Mouse (Mus musculus) lung, embryonic 14.5 days (tissue): ENCODE data around the gene Sptb. TPM values are rescaled to one million over a fixed set of nuclear protein-coding genes. Genes with fewer than 3 reads are reported as not detected.

Source experiments
- ATAC-seq: fragments of 200-750 bp; cut with Nextera tagmentation; 2 replicates; pipeline ENCODE4 v1.8.0; 2017; ENCODE audit warnings: mild to moderate bottlenecking, moderate TSS enrichment, moderate library complexity; ENCODE audit not compliant: insufficient read depth
- DNase-seq: peaks from one replicate; pipeline ENCODE4 v3.0.0-alpha.2; 2015
- H3K27ac ChIP-seq: fragments of 300-500 bp; sonication (generic); 2 replicates; pipeline ENCODE4 v1.5.1; 2014; ENCODE audit warnings: low read depth, mild to moderate bottlenecking, moderate library complexity
- H3K27me3 ChIP-seq: fragments of 300-500 bp; sonication (generic); 2 replicates; pipeline ENCODE4 v1.6.1; 2014; ENCODE audit warnings: low read length, control low read depth; ENCODE audit not compliant: insufficient read depth
- H3K36me3 ChIP-seq: fragments of 300-500 bp; sonication (generic); 2 replicates; pipeline ENCODE4 v1.6.1; 2014; ENCODE audit warnings: control low read depth; ENCODE audit not compliant: insufficient read depth
- H3K4me1 ChIP-seq: fragments of 300-500 bp; sonication (generic); 2 replicates; pipeline ENCODE4 v1.6.1; 2014; ENCODE audit warnings: antibody characterized with exemption, control low read depth; ENCODE audit not compliant: insufficient read depth
- H3K4me2 ChIP-seq: fragments of 300-500 bp; sonication (generic); 2 replicates; pipeline ENCODE4 v1.6.1; 2014; ENCODE audit warnings: mild to moderate bottlenecking
- H3K4me3 ChIP-seq: fragments of 300-500 bp; sonication (generic); 2 replicates; pipeline ENCODE4 v1.5.1; 2014; ENCODE audit warnings: low read depth, low read length
- H3K9ac ChIP-seq: fragments of 300-500 bp; sonication (generic); 2 replicates; pipeline ENCODE4 v1.6.1; 2014
- H3K9me3 ChIP-seq: fragments of 300-500 bp; sonication (generic); 2 replicates; pipeline ENCODE4 v1.6.1; 2016; ENCODE audit warnings: low read depth, low read length, control low read depth
- CTCF ChIP-seq: IDR thresholded peaks from 2 replicates; pipeline ENCODE4 v1.5.1; 2016; ENCODE audit warnings: antibody characterized with exemption, low read depth
- WGBS: fragments of 180-500 bp; shearing (Covaris S2); extraction: QIAGEN DNeasy Blood & Tissue Kit; methylation state at CpG from one replicate; pipeline ENCODE4 v1.1.7; 2014; 5-methylcytosine and 5-hydroxymethylcytosine counted together
- polyA plus RNA-seq: library from polyadenylated mRNA; unstranded; fragments of >200 nt; fragmentation: Nextera tagmentation; extraction: Ambion mirVana; gene quantifications from 2 replicates; pipeline ENCODE4 v1.2.1, GENCODE M21; 2014

The Sptb gene
- polyA plus RNA-seq, 1 experiment from 2014 or later: 1.2 TPM

- H3K4me3 ChIP-seq: peak overlapping the region; percentile 18; the same call in 1 of the 2 replicates
These were observed 164.5 kb downstream of the Sptb start for GRCm38 (mm10) chr12:76545786-76546370.

GRCm38 (mm10) chr12:76541879-76542278 lies 168.5 kb downstream of the Sptb start:
- Histone ChIP-seq H3K4me1 (peaks cover 24% of the 10 kb centered on the region), H3K27ac (peak overlapping the region; percentile 67; the same call in 1 of the 2 replicates), H3K4me3 (no peak overlapping the region), H3K27me3 (no peaks in the 10 kb centered on the region), H3K9ac (no peak overlapping the region), H3K9me3 (no peaks in the 10 kb centered on the region; the same call in 1 of the 2 replicates), H3K36me3 (no peaks in the 10 kb centered on the region), H3K4me2 (peak overlapping the region; percentile 38)
- DNase-seq: peak; percentile 47
- ATAC-seq: no peak
- 54% methylated on average over 6 of the region's 6 CpGs for WGBS
- no peak for TF ChIP-seq CTCF

More at GRCm38 (mm10) chr12:76545786-76546370, 164.5 kb downstream of the Sptb start:
- TF ChIP-seq CTCF: no peak
- no peak overlapping the region; the same call in 1 of the 2 replicates for H3K9ac ChIP-seq
- peak overlapping the region; percentile 58 for H3K4me2 ChIP-seq
- ATAC-seq: no peak
- H3K27ac ChIP-seq: peak overlapping the region; percentile 94
- H3K9me3 ChIP-seq: no peaks in the 10 kb centered on the region
- H3K36me3 ChIP-seq: no peaks in the 10 kb centered on the region
- WGBS: 45% methylated on average over 15 of the region's 15 CpGs
- DNase-seq: no peak
- H3K4me1 ChIP-seq: peaks cover 45% of the 10 kb centered on the region
- H3K27me3 ChIP-seq: peaks cover 4% of the 10 kb centered on the region; the same call in 1 of the 2 replicates

- H3K9ac ChIP-seq: no peak overlapping the region
- H3K27me3 ChIP-seq: no peaks in the 10 kb centered on the region
- 22% methylated on average over 8 of the region's 8 CpGs for WGBS
- H3K27ac ChIP-seq: peak overlapping the region; percentile 67; the same call in 1 of the 2 replicates
- H3K9me3 ChIP-seq: no peaks in the 10 kb centered on the region; the same call in 1 of the 2 replicates
- peak overlapping the region; percentile 38 for H3K4me2 ChIP-seq
- TF ChIP-seq CTCF: no peak
- H3K4me1 ChIP-seq: peaks cover 21% of the 10 kb centered on the region
- DNase-seq (no peak), ATAC-seq (no peak; the same call in 1 of the 2 replicates)
- no peaks in the 10 kb centered on the region for H3K36me3 ChIP-seq
- no peak overlapping the region for H3K4me3 ChIP-seq
These were observed 168.9 kb downstream of the Sptb start for GRCm38 (mm10) chr12:76541475-76541874.

GRCm38 (mm10) chr12:76540701-76541221 lies 169.6 kb downstream of the Sptb start:
- H3K9ac ChIP-seq: no peak overlapping the region
- no peak for TF ChIP-seq CTCF
- DNase-seq: no peak
- no peaks in the 10 kb centered on the region for H3K36me3 ChIP-seq
- no peaks in the 10 kb centered on the region for H3K27me3 ChIP-seq
- H3K4me3 ChIP-seq: no peak overlapping the region
- peak overlapping the region; percentile 18; the same call in 1 of the 2 replicates for H3K27ac ChIP-seq
- peaks cover 14% of the 10 kb centered on the region for H3K4me1 ChIP-seq
- H3K4me2 ChIP-seq: no peak overlapping the region
- no peak for ATAC-seq
- WGBS: 66% methylated on average over 10 of the region's 10 CpGs
- H3K9me3 ChIP-seq: no peaks in the 10 kb centered on the region; the same call in 1 of the 2 replicates

GRCm38 (mm10) chr12:76540169-76540568 lies 170.2 kb downstream of the Sptb start:
- DNase-seq: no peak
- no peak overlapping the region for H3K4me2 ChIP-seq
- WGBS: 78% methylated on average over 3 of the region's 3 CpGs

GRCm38 (mm10) chr12:76537434-76537833 lies 172.9 kb downstream of the Sptb start:
- DNase-seq (peak; percentile 32), ATAC-seq (no peak)
- Histone ChIP-seq H3K27me3 (peaks cover 6% of the 10 kb centered on the region), H3K9ac (no peak overlapping the region), H3K27ac (no peak overlapping the region), H3K36me3 (no peaks in the 10 kb centered on the region), H3K4me2 (no peak overlapping the region), H3K9me3 (no peaks in the 10 kb centered on the region; the same call in 1 of the 2 replicates), H3K4me3 (no peak overlapping the region), H3K4me1 (peaks cover 8% of the 10 kb centered on the region)
- 79% methylated on average over 8 of the region's 8 CpGs for WGBS
- TF ChIP-seq CTCF: no peak

More at GRCm38 (mm10) chr12:76540169-76540568, 170.2 kb downstream of the Sptb start:
- Histone ChIP-seq H3K27me3 (no peaks in the 10 kb centered on the region), H3K4me3 (no peak overlapping the region), H3K36me3 (no peaks in the 10 kb centered on the region), H3K27ac (no peak overlapping the region), H3K9ac (no peak overlapping the region), H3K9me3 (no peaks in the 10 kb centered on the region; the same call in 1 of the 2 replicates), H3K4me1 (peaks cover 10% of the 10 kb centered on the region)
- ATAC-seq: no peak
- TF ChIP-seq CTCF: no peak

- H3K27me3 ChIP-seq: peaks cover 14% of the 10 kb centered on the region
- no peak overlapping the region for H3K9ac ChIP-seq
- H3K4me1 ChIP-seq: peaks cover 5% of the 10 kb centered on the region
- H3K4me3 ChIP-seq: no peak overlapping the region
- peak overlapping the region; percentile 4; the same call in 1 of the 2 replicates for H3K27ac ChIP-seq
- H3K36me3 ChIP-seq: no peaks in the 10 kb centered on the region
- no peak for TF ChIP-seq CTCF
- peak overlapping the region; percentile 86 for H3K4me2 ChIP-seq
- DNase-seq (peak; percentile 27), ATAC-seq (no peak)
- no peaks in the 10 kb centered on the region; the same call in 1 of the 2 replicates for H3K9me3 ChIP-seq
- WGBS: 67% methylated on average over 8 of the region's 8 CpGs
These were observed 173.7 kb downstream of the Sptb start for GRCm38 (mm10) chr12:76536591-76537153.
